In genomic region chr9:35210542-35211474, GRCm38 (mm10) we compare ENCODE assay signal across 1 mouse cellular context.
A peak's percentile ranks its signal among the peaks of the same experiment; 100 is the strongest.
TF ChIP-seq lines count a peak whose summit lies in the region.

Foxred1 (minus strand) TSS chr9:35211055.

TF ChIP-seq in CH12.LX, 34 proteins besides CTCF, POLR2A, EP300 and RAD21 (continued from another document):
- TF ChIP-seq ETS1 (conservative IDR thresholded peaks at IDR 0.05; ENCODE audit: low read depth, low read length) (peak; percentile 48; the same call in 1 of the 2 replicates), ZNF384 (IDR thresholded peaks at IDR 0.05; ENCODE audit: low read depth, low read length) (peak; percentile 11; the same call in 1 of the 2 replicates), PAX5 (IDR thresholded peaks at IDR 0.05; ENCODE audit: low read length) (no peak), GABPA (IDR thresholded peaks at IDR 0.05; ENCODE audit: insufficient replicate concordance, low read depth, low read length) (peak; percentile 20; the same call in 1 of the 2 replicates), NELFE (IDR thresholded peaks at IDR 0.05; ENCODE audit: low read depth, low read length) (peak; percentile 92), IRF4 (IDR thresholded peaks at IDR 0.05; ENCODE audit: low read depth, low read length) (peak; percentile 84), USF2 (conservative IDR thresholded peaks at IDR 0.05; ENCODE audit: low read depth, low read length) (no peak), MAX (IDR thresholded peaks at IDR 0.05; ENCODE audit: low read length) (0 out of 2 replicates have a peak, but pooled peaks have one; percentile 34), RCOR1 (conservative IDR thresholded peaks at IDR 0.05; ENCODE audit: low read depth, low read length) (peak; percentile 54; the same call in 1 of the 2 replicates), ZMIZ1 (IDR thresholded peaks at IDR 0.05; ENCODE audit: low read depth, low read length) (peak; percentile 86), MYC (IDR thresholded peaks at IDR 0.05; ENCODE audit: low read depth, low read length) (peak; percentile 14), CHD2 (IDR thresholded peaks at IDR 0.05; ENCODE audit: low read length) (peak; percentile 96)
